ENCODE assay signal across 15 mouse cellular contexts in genomic region chr2:3161578-3161977, GRCm38 (mm10).
"Had no signal": no experiment of that assay in that cellular context is flagged by ENCODE, and none has a peak within 500 bp of the region (broad histone marks: within the 10 kb centered on the region; RNA-seq: fewer than 3 reads in every experiment).

No protein-coding gene starts in this region.

- H3K4me3 ChIP-seq: hindbrain, embryonic 15.5 days; limb, embryonic 12.5 days; liver, embryonic 12.5 days; megakaryocyte, embryonic 14.5 days; midbrain, embryonic 12.5 days; neural tube, embryonic 13.5 days; stomach, embryonic 15.5 days had no signal

- H3K27ac ChIP-seq: hindbrain, embryonic 15.5 days; kidney, postnatal 0 days; limb, embryonic 12.5 days; liver, embryonic 12.5 days; midbrain, embryonic 12.5 days; neural tube, embryonic 13.5 days; stomach, embryonic 15.5 days had no signal

- H3K4me1 ChIP-seq: midbrain, embryonic 12.5 days had no signal

- H3K4me2 ChIP-seq: hindbrain, embryonic 15.5 days; limb, embryonic 12.5 days; liver, embryonic 12.5 days; lung, embryonic 14.5 days; midbrain, embryonic 12.5 days; neural tube, embryonic 13.5 days; stomach, embryonic 15.5 days had no signal

- ATAC-seq: liver, embryonic 12.5 days; midbrain, embryonic 16.5 days had no signal

- H3K36me3 ChIP-seq: hindbrain, embryonic 15.5 days; limb, embryonic 12.5 days; liver, embryonic 12.5 days; midbrain, embryonic 12.5 days; neural tube, embryonic 13.5 days; stomach, embryonic 15.5 days had no signal

- DNase-seq: layer of hippocampus, postnatal 36 days; lung, embryonic 14.5 days; lung, postnatal 10 days; lung, postnatal 4 days; right cerebral cortex, postnatal 14 days; thymus, postnatal 14 days had no signal

- H3K27me3 ChIP-seq: hindbrain, embryonic 15.5 days; limb, embryonic 12.5 days; liver, embryonic 12.5 days; midbrain, embryonic 12.5 days; neural tube, embryonic 13.5 days; stomach, embryonic 15.5 days had no signal

- H3K9ac ChIP-seq: hindbrain, embryonic 15.5 days; limb, embryonic 12.5 days; liver, embryonic 12.5 days; lung, embryonic 14.5 days; midbrain, embryonic 12.5 days; neural tube, embryonic 13.5 days; stomach, embryonic 15.5 days had no signal

- H3K9me3 ChIP-seq: hindbrain, embryonic 15.5 days; limb, embryonic 12.5 days; liver, embryonic 12.5 days; megakaryocyte, embryonic 14.5 days; midbrain, embryonic 12.5 days; neural tube, embryonic 13.5 days; stomach, embryonic 15.5 days had no signal
